Comparison of ENCODE assay signal across 8 mouse cellular contexts in the genomic region with DNA sequence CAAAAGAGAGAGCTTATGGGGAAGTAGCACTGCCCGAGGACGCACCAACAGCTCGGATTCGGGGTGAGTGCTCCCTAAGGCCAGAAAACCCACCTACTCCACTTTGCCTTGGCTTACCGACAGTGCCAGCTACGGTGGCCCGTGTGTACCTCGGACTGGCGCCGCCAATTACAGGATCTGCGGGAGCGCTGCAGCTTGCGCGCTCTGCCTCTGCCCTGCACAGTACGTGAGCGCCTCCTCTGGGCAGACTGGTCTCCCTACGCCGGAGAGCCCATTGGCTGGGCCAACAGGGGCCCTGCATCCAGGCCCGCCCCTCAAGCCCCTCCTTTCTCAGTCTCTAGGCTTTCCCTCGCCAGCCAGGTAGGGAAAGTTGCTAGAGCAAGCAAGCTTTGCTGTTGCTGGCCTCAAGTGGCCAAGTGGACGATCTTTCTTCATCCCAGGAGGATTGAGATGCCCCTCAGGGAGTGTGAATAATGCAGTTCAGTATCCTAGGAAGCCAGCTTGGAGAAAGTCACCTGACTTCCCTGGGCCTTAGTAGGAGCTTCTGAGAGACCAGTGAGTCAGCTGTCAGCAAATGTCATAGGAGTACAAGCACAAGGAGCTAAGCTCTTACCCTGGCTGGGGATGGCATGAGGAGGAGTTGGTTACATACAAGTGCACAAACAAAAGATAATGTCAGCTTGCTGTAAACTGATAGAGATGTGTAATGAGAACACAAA. TPM values are rescaled to one million over a fixed set of nuclear protein-coding genes. Genes with fewer than 3 reads are reported as not detected.
DNase-seq lines count a peak whose midpoint lies in the region; ATAC-seq and TF ChIP-seq lines count a peak whose summit lies in the region.

TSS of gene Syn3 (minus strand) at position 224 of the 719 bp plus-strand sequence.

- DNase-seq in CD8-positive naive resting alpha-beta T cell, adult 2 months (ENCODE audit: low read depth in 2 of 2, low spot score in 2 of 2), result peak; percentile 2 to 3
- DNase-seq in c-Kit-positive CD71-positive TER-119-negative erythroid progenitor cells, embryonic 14.5 days (ENCODE audit: low read depth), result peak; percentile 36
- DNase-seq in heart, postnatal 0 days (ENCODE audit: low spot score), result peak; percentile 92
- peak; percentile 95 to 97 for DNase-seq in kidney, postnatal 36 days
- peak; percentile 54 for DNase-seq in liver, embryonic 13.5 days
- DNase-seq in neural tube, embryonic 11.5 days (ENCODE audit: low spot score), result peak; percentile 93
- DNase-seq in telencephalon, adult 2 months (ENCODE audit: low read depth, low spot score), result peak; percentile 92

- peak within 1 kb of the TSS; percentile 61 for H3K4me3 ChIP-seq in forebrain, embryonic 13.5 days
- peak within 1 kb of the TSS; percentile 56 for H3K4me3 ChIP-seq in heart, postnatal 0 days (ENCODE audit: low read depth, low read length)
- peak within 1 kb of the TSS; percentile 48 for H3K4me3 ChIP-seq in liver, embryonic 13.5 days (replicated peaks)
- peak within 1 kb of the TSS; percentile 63 for H3K4me3 ChIP-seq in neural tube, embryonic 11.5 days (ENCODE audit: low read depth, low read length)

- peak within 1 kb of the TSS; percentile 26; the same call in 1 of the 2 replicates for H3K27ac ChIP-seq in forebrain, embryonic 13.5 days
- H3K27ac ChIP-seq in heart, postnatal 0 days (ENCODE audit: low read depth), result no peak within 1 kb of the TSS
- H3K27ac ChIP-seq in liver, embryonic 13.5 days, result no peak within 1 kb of the TSS
- H3K27ac ChIP-seq in neural tube, embryonic 11.5 days (ENCODE audit: low read depth, low read length), result no peak within 1 kb of the TSS

- peaks cover 9% of the 10 kb centered on the region for H3K4me1 ChIP-seq in forebrain, embryonic 13.5 days
- peaks cover 5% of the 10 kb centered on the region; the same call in 1 of the 2 replicates for H3K4me1 ChIP-seq in heart, postnatal 0 days (ENCODE audit: control insufficient read depth, insufficient read depth)
- peaks cover 7% of the 10 kb centered on the region; the same call in 1 of the 2 replicates for H3K4me1 ChIP-seq in liver, embryonic 13.5 days (replicated peaks)
- H3K4me1 ChIP-seq in neural tube, embryonic 11.5 days (ENCODE audit: control insufficient read depth, insufficient read depth, low read length), result 0 out of 2 replicates have a peak, but pooled peaks cover 6% of the 10 kb centered on the region

- ATAC-seq in forebrain, embryonic 13.5 days, result peak; percentile 100
- peak; percentile 99 for ATAC-seq in heart, postnatal 0 days (ENCODE audit: insufficient read depth, low read depth)
- peak; percentile 91 for ATAC-seq in liver, embryonic 13.5 days (ENCODE audit: low read depth)
- peak; percentile 100 for ATAC-seq in neural tube, embryonic 11.5 days (ENCODE audit: insufficient read depth, low FRiP score, low TSS enrichment)

- peak within 1 kb of the TSS; percentile 81 for H3K4me2 ChIP-seq in forebrain, embryonic 13.5 days
- peak within 1 kb of the TSS; percentile 75 for H3K4me2 ChIP-seq in heart, postnatal 0 days (ENCODE audit: low read depth, low read length)
- peak within 1 kb of the TSS; percentile 69 for H3K4me2 ChIP-seq in liver, embryonic 13.5 days
- H3K4me2 ChIP-seq in neural tube, embryonic 11.5 days (ENCODE audit: low read depth), result peak within 1 kb of the TSS; percentile 86

- TF ChIP-seq CTCF in heart, postnatal 0 days (IDR thresholded peaks at IDR 0.05; ENCODE audit: low read depth), result peak; percentile 90

- no peaks in the 10 kb centered on the region for H3K27me3 ChIP-seq in forebrain, embryonic 13.5 days
- H3K27me3 ChIP-seq in heart, postnatal 0 days (ENCODE audit: control insufficient read depth, insufficient read depth, low read length), result no peaks in the 10 kb centered on the region
- H3K27me3 ChIP-seq in liver, embryonic 13.5 days, result 0 out of 2 replicates have a peak, but pooled peaks cover 3% of the 10 kb centered on the region
- H3K27me3 ChIP-seq in neural tube, embryonic 11.5 days (ENCODE audit: control insufficient read depth, insufficient read depth, low read length), result no peaks in the 10 kb centered on the region

- no peaks in the 10 kb centered on the region for H3K9me3 ChIP-seq in forebrain, embryonic 13.5 days (replicated peaks)
- no peaks in the 10 kb centered on the region for H3K9me3 ChIP-seq in heart, postnatal 0 days (replicated peaks; ENCODE audit: control insufficient read depth, low read length)
- no peaks in the 10 kb centered on the region for H3K9me3 ChIP-seq in liver, embryonic 13.5 days (replicated peaks)
- H3K9me3 ChIP-seq in neural tube, embryonic 11.5 days (ENCODE audit: control insufficient read depth, low read length), result no peaks in the 10 kb centered on the region

- WGBS in forebrain, embryonic 13.5 days, result under 1% methylated on average over 21 of the region's 21 CpGs
- under 1% methylated on average over 21 of the region's 21 CpGs for WGBS in heart, postnatal 0 days
- WGBS in liver, embryonic 13.5 days (ENCODE audit: insufficient replicate concordance), result under 1% methylated on average over 21 of the region's 21 CpGs
- WGBS in neural tube, embryonic 11.5 days, result under 1% methylated on average over 21 of the region's 21 CpGs

- H3K9ac ChIP-seq in forebrain, embryonic 13.5 days, result peak within 1 kb of the TSS; percentile 77
- H3K9ac ChIP-seq in heart, postnatal 0 days (replicated peaks; ENCODE audit: low read depth, low read length), result peak within 1 kb of the TSS; percentile 55
- peak within 1 kb of the TSS; percentile 50 for H3K9ac ChIP-seq in liver, embryonic 13.5 days
- peak within 1 kb of the TSS; percentile 79 for H3K9ac ChIP-seq in neural tube, embryonic 11.5 days (ENCODE audit: low read length)

- TF ChIP-seq EP300 in heart, postnatal 0 days (IDR thresholded peaks at IDR 0.05; ENCODE audit: low read depth), result no peak

- no peaks in the 10 kb centered on the region for H3K36me3 ChIP-seq in forebrain, embryonic 13.5 days (ENCODE audit: poor library complexity, severe bottlenecking)
- H3K36me3 ChIP-seq in heart, postnatal 0 days (replicated peaks; ENCODE audit: control insufficient read depth, insufficient read depth, low read length), result no peaks in the 10 kb centered on the region
- no peaks in the 10 kb centered on the region for H3K36me3 ChIP-seq in liver, embryonic 13.5 days
- no peaks in the 10 kb centered on the region for H3K36me3 ChIP-seq in neural tube, embryonic 11.5 days (ENCODE audit: control insufficient read depth, insufficient read depth, low read length)

RNA-seq across cellular contexts. Expression of gene Syn3, which starts in this region (rescaled TPM):
- 7.6 and 10.7 TPM in 2 replicates for polyA plus RNA-seq in forebrain, embryonic 13.5 days (2015; fragmentation: Nextera tagmentation; extraction: Ambion mirVana)
- 0.15 TPM in 1 of 2 replicates, not detected in the other for total RNA-seq in heart, postnatal 0 days (2014; rRNA removed; ENCODE audit: low replicate concordance)
- polyA plus RNA-seq in heart, postnatal 0 days (2015; fragmentation: Nextera tagmentation; extraction: Ambion mirVana), result 0.48 and 0.60 TPM in 2 replicates
- polyA plus RNA-seq in liver, embryonic 13.5 days (2015; fragmentation: Nextera tagmentation; extraction: Ambion mirVana), result 0.14 and 0.17 TPM in 2 replicates
- 4.4 and 4.5 TPM in 2 replicates for polyA plus RNA-seq in neural tube, embryonic 11.5 days (2014; fragmentation: Nextera tagmentation; extraction: Ambion mirVana)

Comparison
In these comparisons a context has a peak if more than half of its experiments do, and no peak if none do; other contexts are left out.
1. Peak in DNase-seq, ATAC-seq, H3K4me3 ChIP-seq, H3K9ac ChIP-seq and H3K4me2 ChIP-seq in heart, postnatal 0 days; RNA of the gene not detected or under 1 TPM.
2. Peak in DNase-seq, ATAC-seq, H3K4me3 ChIP-seq, H3K9ac ChIP-seq and H3K4me2 ChIP-seq in liver, embryonic 13.5 days; RNA of the gene not detected or under 1 TPM.
3. DNase-seq: peak in every context shown above with its lines; median percentile 96 in kidney, postnatal 36 days; 93 in neural tube, embryonic 11.5 days; 92 in heart, postnatal 0 days; 92 in telencephalon, adult 2 months; 54 in liver, embryonic 13.5 days; 36 in c-Kit-positive CD71-positive TER-119-negative erythroid progenitor cells, embryonic 14.5 days; 2 in CD8-positive naive resting alpha-beta T cell, adult 2 months.